Comparison of ENCODE assay signal across 18 mouse cellular contexts in genomic region chr4:134994648-134995047, GRCm38 (mm10).
DNase-seq lines count a peak whose midpoint lies in the region; ATAC-seq and TF ChIP-seq lines count a peak whose summit lies in the region.
"Had no signal": no experiment of that assay in that cellular context is flagged by ENCODE, and none has a peak within 500 bp of the region (broad histone marks: within the 10 kb centered on the region; RNA-seq: fewer than 3 reads in every experiment).

No protein-coding gene starts in this region.

- peak overlapping the region; percentile 25; the same call in 1 of the 2 replicates for H3K27ac ChIP-seq in liver, adult 2 months (replicated peaks; ENCODE audit: insufficient read depth, low read depth, low read length)
- peak overlapping the region; percentile 25; the same call in 1 of the 2 replicates for H3K27ac ChIP-seq in embryonic fibroblast, embryonic 13.5 days (ENCODE audit: insufficient read depth, low read length)
- H3K27ac ChIP-seq in stomach, embryonic 16.5 days (ENCODE audit: low read length): no peak overlapping the region
- no peak overlapping the region for H3K27ac ChIP-seq in neural tube, embryonic 15.5 days (replicated peaks)
- H3K27ac ChIP-seq: embryonic facial prominence, embryonic 15.5 days; forebrain, embryonic 15.5 days; heart, embryonic 15.5 days; layer of hippocampus, adult 2 months; limb, embryonic 12.5 days; macrophage had no signal

- H3K4me1 ChIP-seq in liver, adult 2 months (ENCODE audit: control insufficient read depth, insufficient read depth, low read length): peaks cover 28% of the 10 kb centered on the region
- 0 out of 2 replicates have a peak, but pooled peaks cover 3% of the 10 kb centered on the region for H3K4me1 ChIP-seq in embryonic fibroblast, embryonic 13.5 days (ENCODE audit: control insufficient read depth, insufficient read depth, low read length)
- H3K4me1 ChIP-seq in stomach, embryonic 16.5 days (ENCODE audit: control insufficient read depth, insufficient read depth, low read length): peaks cover 8% of the 10 kb centered on the region
- peaks cover 7% of the 10 kb centered on the region; the same call in 1 of the 2 replicates for H3K4me1 ChIP-seq in neural tube, embryonic 15.5 days

- TF ChIP-seq POLR2A in liver, adult 2 months (IDR thresholded peaks at IDR 0.05; ENCODE audit: extremely low read depth, insufficient read depth, low read length): no peak
- no peak for TF ChIP-seq POLR2A in embryonic fibroblast, embryonic 13.5 days (IDR thresholded peaks at IDR 0.05; ENCODE audit: low read depth, low read length)

- TF ChIP-seq CTCF in liver, adult 2 months (IDR thresholded peaks at IDR 0.05; ENCODE audit: low read depth, low read length): no peak
- TF ChIP-seq CTCF in embryonic fibroblast, embryonic 13.5 days (IDR thresholded peaks at IDR 0.05; ENCODE audit: borderline replicate concordance, insufficient read depth, low read length): no peak

- WGBS in liver, adult 2 months: 59% methylated on average over 6 of the region's 6 CpGs
- WGBS in stomach, embryonic 16.5 days: 72% methylated on average over 6 of the region's 6 CpGs
- 92% methylated on average over 6 of the region's 6 CpGs for WGBS in neural tube, embryonic 15.5 days

- DNase-seq in cerebellum, postnatal 14 days: peak; percentile 51 to 62
- no peak for DNase-seq in cerebellum, adult 9-11 months
- DNase-seq in liver, adult 2 months (ENCODE audit: extremely low read depth, low read depth, low spot score): no peak
- DNase-seq in liver: no peak
- DNase-seq: embryo, embryonic 11 days; thymus, adult 2 months; thymus, postnatal 4 days had no signal

- H3K9me3 ChIP-seq in stomach, embryonic 16.5 days (replicated peaks; ENCODE audit: control insufficient read depth, low read length): no peaks in the 10 kb centered on the region
- H3K9me3 ChIP-seq in neural tube, embryonic 15.5 days (replicated peaks): no peaks in the 10 kb centered on the region
- H3K9me3 ChIP-seq: embryonic facial prominence, embryonic 15.5 days; forebrain, embryonic 15.5 days; heart, embryonic 15.5 days; limb, embryonic 12.5 days had no signal

- no peak for ATAC-seq in stomach, embryonic 16.5 days (ENCODE audit: insufficient read depth, low FRiP score)
- no peak for ATAC-seq in neural tube, embryonic 15.5 days (ENCODE audit: low FRiP score)
- ATAC-seq: CD4-positive, CD25-positive, alpha-beta regulatory T cell, adult 4 months; forebrain, embryonic 15.5 days; lung, postnatal 0 days had no signal

- no peaks in the 10 kb centered on the region for H3K36me3 ChIP-seq in liver, adult 2 months (ENCODE audit: control insufficient read depth, insufficient read depth, low read length)
- no peaks in the 10 kb centered on the region for H3K36me3 ChIP-seq in stomach, embryonic 16.5 days (ENCODE audit: control insufficient read depth, insufficient read depth, low read length)
- no peaks in the 10 kb centered on the region for H3K36me3 ChIP-seq in neural tube, embryonic 15.5 days
- H3K36me3 ChIP-seq: embryonic facial prominence, embryonic 15.5 days; forebrain, embryonic 15.5 days; heart, embryonic 15.5 days; limb, embryonic 12.5 days had no signal

- H3K4me3 ChIP-seq in liver, adult 2 months (ENCODE audit: insufficient read depth, low read depth, low read length): no peak overlapping the region
- no peak overlapping the region for H3K4me3 ChIP-seq in embryonic fibroblast, embryonic 13.5 days (ENCODE audit: insufficient read depth, low read length)
- no peak overlapping the region for H3K4me3 ChIP-seq in stomach, embryonic 16.5 days (replicated peaks; ENCODE audit: low read length)
- no peak overlapping the region for H3K4me3 ChIP-seq in neural tube, embryonic 15.5 days (replicated peaks)
- H3K4me3 ChIP-seq: embryonic facial prominence, embryonic 15.5 days; forebrain, embryonic 15.5 days; heart, embryonic 15.5 days; layer of hippocampus, adult 2 months; limb, embryonic 12.5 days had no signal

- no peak overlapping the region for H3K9ac ChIP-seq in liver, adult 2 months (ENCODE audit: low read depth, low read length)
- no peak overlapping the region for H3K9ac ChIP-seq in stomach, embryonic 16.5 days (ENCODE audit: low read length)
- H3K9ac ChIP-seq in neural tube, embryonic 15.5 days (replicated peaks): no peak overlapping the region
- H3K9ac ChIP-seq: embryonic facial prominence, embryonic 15.5 days; forebrain, embryonic 15.5 days; heart, embryonic 15.5 days; limb, embryonic 12.5 days had no signal

- H3K4me2 ChIP-seq in stomach, embryonic 16.5 days (ENCODE audit: low read depth, low read length): peak overlapping the region; percentile 32; the same call in 1 of the 2 replicates
- H3K4me2 ChIP-seq in neural tube, embryonic 15.5 days: no peak overlapping the region
- H3K4me2 ChIP-seq: embryonic facial prominence, embryonic 15.5 days; forebrain, embryonic 15.5 days; heart, embryonic 15.5 days; limb, embryonic 12.5 days had no signal

- H3K27me3 ChIP-seq in liver, adult 2 months (ENCODE audit: control insufficient read depth, insufficient read depth, low read length): no peaks in the 10 kb centered on the region
- H3K27me3 ChIP-seq in stomach, embryonic 16.5 days (ENCODE audit: control insufficient read depth, insufficient read depth, low read length): no peaks in the 10 kb centered on the region
- H3K27me3 ChIP-seq in neural tube, embryonic 15.5 days (replicated peaks): no peaks in the 10 kb centered on the region
- H3K27me3 ChIP-seq: forebrain, embryonic 15.5 days had no signal

- H3K79me2 ChIP-seq in liver, adult 2 months (ENCODE audit: control insufficient read depth, insufficient read depth, low read length): no peaks in the 10 kb centered on the region

Comparison
In these comparisons a context has a peak if more than half of its experiments do, and no peak if none do; other contexts are left out.
1. DNase-seq: peak in cerebellum, postnatal 14 days (2 of 2); none in cerebellum, adult 9-11 months (single experiment), liver, adult 2 months (single experiment) and liver (single experiment).
2. H3K27ac ChIP-seq: peak in liver, adult 2 months (single experiment) and embryonic fibroblast, embryonic 13.5 days (single experiment); none in stomach, embryonic 16.5 days (single experiment) and neural tube, embryonic 15.5 days (single experiment).